Mouse (Mus musculus): ENCODE measurements around the gene Cd40lg.

Cd40lg gene

DNA sequence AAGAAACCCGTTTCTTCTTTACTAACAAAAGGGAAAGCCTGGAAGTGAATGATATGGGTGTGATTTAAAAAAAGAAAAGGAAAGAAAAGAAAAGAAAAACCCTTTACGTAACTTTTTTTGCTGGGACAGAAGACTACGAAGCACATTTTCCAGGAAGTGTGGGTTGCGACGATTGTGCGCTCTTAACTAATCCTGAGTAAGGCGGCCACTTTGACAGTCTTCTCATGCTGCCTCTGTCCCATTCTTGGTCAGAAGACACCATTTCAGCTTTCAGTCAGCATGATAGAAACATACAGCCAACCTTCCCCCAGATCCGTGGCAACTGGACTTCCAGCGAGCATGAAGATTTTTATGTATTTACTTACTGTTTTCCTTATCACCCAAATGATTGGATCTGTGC, at the start of gene Cd40lg:
Cd40lg (plus strand) TSS at position 268 of the 400 bp plus-strand sequence.
- no peak for DNase-seq

- DNase-seq: peak; percentile 0 to 5
These were observed 45.4 kb upstream of the Cd40lg start for GRCm38 (mm10) chrX:57166549-57166948.

- DNase-seq: no peak
These were observed 40.7 kb upstream of the Cd40lg start for GRCm38 (mm10) chrX:57171269-57171668.

DNA sequence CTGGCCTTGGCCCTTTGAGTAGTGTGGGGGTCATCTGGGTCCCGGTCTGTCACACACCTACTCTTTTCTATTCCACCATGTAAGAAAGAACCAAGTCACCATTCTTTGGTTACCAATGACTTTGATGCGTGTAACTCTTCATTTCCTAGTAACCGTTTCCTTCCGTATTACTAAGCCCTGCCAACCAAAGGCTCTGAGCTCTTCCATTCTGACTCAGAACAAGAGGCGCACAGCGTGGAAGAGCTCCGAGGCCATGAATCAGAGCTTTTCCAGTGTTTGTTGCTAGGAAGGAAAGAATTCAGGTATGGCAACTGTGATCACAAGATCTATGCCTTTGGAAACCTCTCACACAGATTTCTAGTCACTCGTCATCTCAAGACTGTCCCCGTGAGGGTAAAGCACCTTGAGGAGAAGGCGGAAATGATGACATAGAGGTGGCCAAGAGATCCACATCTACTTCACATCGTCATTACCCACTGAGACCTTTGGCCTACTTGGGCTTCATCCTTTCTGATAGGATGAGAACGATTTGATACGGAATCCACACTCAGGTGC, 34.6 kb upstream of the Cd40lg start:
- DNase-seq: no peak

- DNase-seq: no peak
These were observed 29.5 kb upstream of the Cd40lg start for GRCm38 (mm10) chrX:57182470-57182869.

GRCm38 (mm10) chrX:57183359-57183758, 28.6 kb upstream of the Cd40lg start:
- DNase-seq: no peak

- no peak for DNase-seq
These were observed 24.6 kb upstream of the Cd40lg start for GRCm38 (mm10) chrX:57187301-57187700.

GRCm38 (mm10) chrX:57189335-57189734, 22.6 kb upstream of the Cd40lg start:
- DNase-seq: no peak

GRCm38 (mm10) chrX:57196319-57196718, 15.6 kb upstream of the Cd40lg start:
- no peak for DNase-seq

DNA sequence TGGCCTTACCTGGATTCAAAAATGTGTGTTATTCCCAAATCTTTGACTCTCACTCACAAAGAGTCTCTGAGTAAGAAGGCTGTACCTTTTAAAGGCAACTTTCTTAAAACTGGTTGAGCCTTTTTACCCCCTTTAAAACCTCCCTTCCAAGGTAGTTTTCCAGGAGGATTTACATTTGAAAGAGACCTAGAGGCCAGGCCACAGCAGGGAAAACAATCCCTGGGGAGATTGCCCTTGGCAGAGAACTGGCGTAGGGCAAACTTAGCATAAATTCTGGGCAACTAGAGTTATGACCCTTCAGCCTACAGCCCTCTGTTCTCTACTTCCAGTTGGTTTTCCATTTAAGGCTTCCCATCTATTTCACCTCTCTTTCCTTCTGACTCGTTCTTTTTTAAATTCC, 13.9 kb upstream of the Cd40lg start:
- no peak for DNase-seq

- no peak for DNase-seq
These were observed 11.5 kb upstream of the Cd40lg start for GRCm38 (mm10) chrX:57200397-57200796.

DNA sequence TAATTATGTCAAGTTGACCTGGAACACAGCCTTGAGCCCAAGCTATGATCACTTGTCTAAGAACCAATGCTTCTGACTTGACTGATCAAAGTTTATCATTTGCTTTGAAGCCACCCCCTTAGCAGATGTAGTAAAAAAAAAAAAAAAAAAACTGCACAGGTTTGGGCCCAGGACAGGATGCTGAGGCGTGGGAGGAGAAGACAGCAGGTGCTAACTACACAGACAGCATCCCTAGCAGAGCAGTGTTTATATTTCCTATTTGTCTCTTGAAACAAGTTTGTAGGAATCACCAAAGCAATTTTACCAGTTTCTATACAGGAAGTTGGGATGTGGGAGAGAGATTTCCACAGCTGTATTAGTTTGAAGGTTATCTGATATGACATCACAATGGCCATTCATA, 1.4 kb upstream of the Cd40lg start:
- DNase-seq: no peak

DNA sequence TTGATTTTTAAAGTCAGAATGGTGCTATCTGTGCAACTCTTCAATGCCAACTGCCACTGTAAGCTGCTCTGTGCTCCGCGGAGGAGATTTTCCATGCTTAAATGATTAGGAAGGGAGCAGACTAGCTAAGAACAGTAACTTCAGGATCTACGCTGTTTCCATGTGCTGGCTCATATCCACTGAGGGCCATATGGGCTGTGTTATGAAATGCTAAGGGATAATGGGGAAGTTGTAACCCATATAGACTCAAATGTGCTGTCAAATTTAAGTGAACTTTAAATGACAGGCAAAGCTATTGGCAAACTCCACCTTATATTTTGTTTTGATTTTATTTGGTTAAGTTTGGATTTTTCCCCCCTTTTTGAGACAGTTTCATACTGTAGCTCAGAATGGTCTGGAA, 919 bp downstream of the Cd40lg start:
- no peak for DNase-seq

- DNase-seq: no peak
These were observed 3.6 kb downstream of the Cd40lg start for GRCm38 (mm10) chrX:57215495-57215894.

GRCm38 (mm10) chrX:57216271-57216670, 4.3 kb downstream of the Cd40lg start:
- no peak for DNase-seq

DNA sequence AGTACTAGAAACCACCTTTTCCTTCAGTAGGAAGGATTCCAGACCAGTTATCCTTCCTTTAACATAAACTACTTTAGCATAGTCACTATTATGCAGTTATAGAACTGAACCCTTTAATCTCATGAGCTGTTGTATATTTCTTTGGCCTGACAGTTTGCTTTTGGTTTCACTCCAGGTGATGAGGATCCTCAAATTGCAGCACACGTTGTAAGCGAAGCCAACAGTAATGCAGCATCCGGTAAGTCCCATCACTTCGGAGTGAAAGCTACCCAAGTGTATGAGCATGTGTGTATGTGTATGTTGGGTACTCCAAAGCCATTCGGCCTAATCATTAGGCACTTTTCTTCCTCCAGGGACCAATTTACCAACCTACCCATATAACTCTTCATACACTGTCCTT, 7.6 kb downstream of the Cd40lg start:
- DNase-seq: no peak

DNA sequence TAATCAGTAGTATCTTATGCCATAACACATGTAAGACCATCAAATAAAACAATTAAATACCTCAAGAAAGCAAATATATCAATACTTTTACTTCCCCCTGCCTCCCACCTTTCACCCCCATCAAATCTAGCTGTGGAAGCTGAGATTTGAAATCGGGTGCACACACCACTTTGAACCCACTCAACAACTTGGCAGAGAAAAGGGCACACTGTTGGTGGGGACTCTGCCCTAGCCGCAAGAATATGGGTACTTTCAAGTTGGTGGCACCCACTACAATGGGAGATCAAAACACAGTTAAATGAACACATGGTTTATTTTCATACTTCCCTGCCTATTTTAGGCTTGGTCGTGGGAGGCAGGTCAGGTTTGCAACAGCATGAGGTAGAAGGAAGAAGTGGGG, 9.9 kb downstream of the Cd40lg start:
- DNase-seq: no peak

GRCm38 (mm10) chrX:57223301-57223700, 11.4 kb downstream of the Cd40lg start:
- peak; percentile 39 to 50 for DNase-seq

DNA sequence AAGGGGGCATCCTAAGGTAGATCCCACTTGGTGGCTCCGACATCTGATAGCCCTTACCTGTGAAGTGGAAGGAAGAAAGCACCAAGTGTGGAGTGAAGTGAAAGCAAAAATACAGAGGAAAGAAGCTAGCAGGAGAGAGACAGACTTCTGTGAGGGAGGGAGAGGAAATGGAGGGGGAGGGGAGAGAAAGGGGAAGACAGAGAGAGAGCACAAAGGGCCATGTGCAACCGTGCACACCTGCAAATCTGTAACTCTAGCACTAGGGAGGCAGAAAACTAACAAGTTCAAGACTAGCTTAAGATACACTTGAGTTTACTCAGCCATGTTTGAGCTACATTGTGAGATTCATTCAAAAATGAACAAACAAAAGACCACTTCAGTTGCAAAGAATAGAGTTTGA, 16.2 kb downstream of the Cd40lg start:
- no peak for DNase-seq

- DNase-seq: no peak
These were observed 21.7 kb downstream of the Cd40lg start for GRCm38 (mm10) chrX:57233596-57233995.

GRCm38 (mm10) chrX:57235982-57236381, 24.0 kb downstream of the Cd40lg start:
- DNase-seq: peak in 1 of 2 experiments; percentile 2

DNA sequence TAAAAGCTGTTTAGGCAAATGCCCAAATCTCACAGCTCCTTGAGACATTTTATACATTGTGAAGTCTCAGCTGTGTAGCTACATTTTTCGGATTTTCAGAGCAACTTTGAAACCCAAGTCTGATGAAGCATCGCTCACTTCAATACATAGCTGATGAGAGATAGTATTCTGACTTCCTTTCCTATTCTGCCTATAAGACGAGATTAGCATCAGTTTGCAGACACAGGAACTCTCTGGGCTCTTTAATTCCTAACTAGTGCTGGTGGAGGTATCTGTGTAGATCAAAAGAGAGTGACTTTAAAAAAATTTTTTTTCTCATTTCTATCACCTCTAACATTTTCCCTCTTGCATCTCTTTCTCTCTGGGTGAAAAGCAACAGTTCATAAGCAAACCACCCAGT, 26.6 kb downstream of the Cd40lg start:
- DNase-seq: no peak

DNA sequence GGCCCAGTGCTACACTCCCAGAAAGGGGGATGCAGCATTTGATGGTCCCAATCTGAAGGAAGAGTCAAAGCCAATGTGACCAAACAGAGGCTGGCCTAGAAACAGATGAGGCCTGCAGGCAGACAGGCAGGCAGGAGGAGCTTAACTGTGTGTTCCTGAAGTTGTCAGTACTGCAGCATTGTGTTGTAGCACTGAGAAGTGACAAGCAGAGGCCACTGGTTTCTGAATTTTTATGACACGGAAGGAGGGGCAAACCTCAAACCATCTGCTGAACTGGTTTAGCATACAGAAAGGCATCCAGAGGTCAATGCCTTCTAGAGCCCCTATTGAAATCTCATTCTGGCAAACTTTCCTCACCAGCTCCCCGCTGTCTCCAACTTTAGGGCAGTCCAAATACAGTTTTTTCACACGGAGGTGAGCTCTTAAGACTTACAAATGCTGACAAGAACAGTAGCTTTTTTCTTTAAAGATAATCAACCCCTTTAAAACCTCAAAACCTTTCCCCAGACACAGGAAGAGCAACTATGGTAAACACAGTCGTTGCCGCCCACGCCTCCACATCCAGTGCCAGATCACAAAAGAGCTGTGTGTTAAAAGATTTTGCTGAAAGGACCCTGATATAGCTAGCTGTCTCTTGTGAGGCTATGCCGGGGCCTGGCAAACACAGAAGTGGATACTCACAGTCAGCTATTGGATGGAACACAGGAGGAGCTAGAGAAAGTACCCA, 41.5 kb downstream of the Cd40lg start:
- DNase-seq: no peak

- DNase-seq: peak; percentile 9 to 15
These were observed 48.8 kb downstream of the Cd40lg start for GRCm38 (mm10) chrX:57260744-57261143.

DNA sequence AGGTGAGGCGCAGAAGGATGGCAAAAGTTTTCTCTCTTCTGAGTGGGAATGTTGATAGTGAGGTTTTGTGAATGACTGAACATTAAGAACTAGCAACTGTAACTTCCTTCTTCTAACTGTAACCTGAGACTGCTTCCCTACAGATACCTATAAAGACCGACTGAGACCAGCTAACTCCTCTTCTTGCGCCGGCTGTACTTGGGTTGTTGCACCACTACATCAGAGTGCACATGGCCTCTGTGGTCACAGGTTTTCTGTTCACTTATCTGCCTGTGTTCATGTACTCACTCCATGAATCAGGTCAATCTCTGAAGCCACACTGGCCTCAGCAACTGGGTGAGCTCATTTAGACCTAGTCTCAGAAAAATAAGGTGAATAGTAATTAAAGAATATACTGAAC, 51.6 kb downstream of the Cd40lg start:
- DNase-seq: no peak
